Mouse (Mus musculus) erythroblast, embryonic 14.5 days (primary cell): ENCODE measurements around the gene Vps52. TPM values are rescaled to one million over a fixed set of nuclear protein-coding genes. Genes with fewer than 3 reads are reported as not detected.
"Not testable (repeated sequence)": the region's sequence is repeated elsewhere in the genome, so short reads cannot be mapped to it uniquely, and the experiment has no call there.

Experiments
- H3K27me3 ChIP-seq: 2 replicates; pipeline ENCODE4 v1.6.1; 2012; ENCODE audit warnings: inconsistent platforms; ENCODE audit not compliant: control insufficient read depth
- H3K36me3 ChIP-seq: 2 replicates; pipeline ENCODE4 v1.6.1; 2012; ENCODE audit warnings: mild to moderate bottlenecking, inconsistent platforms; ENCODE audit not compliant: control insufficient read depth
- H3K4me1 ChIP-seq: 2 replicates; pipeline ENCODE4 v1.6.1; 2012; ENCODE audit warnings: inconsistent platforms; ENCODE audit not compliant: control insufficient read depth
- H3K4me3 ChIP-seq: replicated peaks from 2 replicates; pipeline ENCODE3; 2012; ENCODE audit warnings: moderate library complexity, mild to moderate bottlenecking, inconsistent platforms
- H3K9me3 ChIP-seq: 2 replicates; pipeline ENCODE4 v1.6.1; 2012; ENCODE audit warnings: low read length, inconsistent platforms, mixed read lengths; ENCODE audit not compliant: control insufficient read depth
- GATA1 ChIP-seq: IDR thresholded peaks from 2 replicates; pipeline ENCODE4 v1.6.1; 2012; ENCODE audit warnings: low read length, inconsistent platforms, mixed read lengths
- TAL1 ChIP-seq: IDR thresholded peaks from 3 replicates; pipeline ENCODE4 v1.6.1; 2012; ENCODE audit warnings: low read length, inconsistent platforms, mixed read lengths
- polyA plus RNA-seq: library from polyadenylated mRNA; stranded (reverse); fragments of >175 nt; gene quantifications from 2 replicates; pipeline ENCODE4 v1.2.3, GENCODE M21; 2012

The Vps52 gene
- polyA plus RNA-seq, 1 experiment = 10.1 TPM

- Histone ChIP-seq H3K4me3 (peak within 1 kb of the TSS; percentile 74), H3K9me3 (no peaks in the 10 kb centered on the region), H3K4me1 (peaks cover 67% of the 10 kb centered on the region), H3K27me3 (no peaks in the 10 kb centered on the region), H3K36me3 (peaks cover 78% of the 10 kb centered on the region)
- TF ChIP-seq TAL1 = no peak
- TF ChIP-seq GATA1 = no peak
Measured at GRCm38 (mm10) chr17:33951021-33951946, 4.3 kb upstream of the Vps52 start, which contains the start of gene B3galt4. TSS of gene B3galt4 (minus strand) at chr17:33951488.

GRCm38 (mm10) chr17:33952015-33952414 lies 3.6 kb upstream of the Vps52 start:
- peak overlapping the region; percentile 74 for H3K4me3 ChIP-seq
- not testable (repeated sequence) for H3K9me3 ChIP-seq, H3K27me3 ChIP-seq
- H3K36me3 ChIP-seq = peaks cover 73% of the 10 kb centered on the region
- H3K4me1 ChIP-seq = peaks cover 73% of the 10 kb centered on the region

- H3K4me1 ChIP-seq = peaks cover 78% of the 10 kb centered on the region
- no peaks in the 10 kb centered on the region for H3K27me3 ChIP-seq
- TF ChIP-seq TAL1 (no peak), GATA1 (no peak)
- H3K4me3 ChIP-seq = peak overlapping the region; percentile 91
- H3K9me3 ChIP-seq = no peaks in the 10 kb centered on the region
- peaks cover 74% of the 10 kb centered on the region for H3K36me3 ChIP-seq
Measured at GRCm38 (mm10) chr17:33952879-33953278, 2.7 kb upstream of the Vps52 start.

GRCm38 (mm10) chr17:33953310-33953709 lies 2.3 kb upstream of the Vps52 start:
- Histone ChIP-seq H3K27me3 (no peaks in the 10 kb centered on the region), H3K4me1 (peaks cover 79% of the 10 kb centered on the region), H3K9me3 (no peaks in the 10 kb centered on the region), H3K4me3 (peak overlapping the region; percentile 91), H3K36me3 (peaks cover 74% of the 10 kb centered on the region)
- no peak for TF ChIP-seq GATA1
- no peak for TF ChIP-seq TAL1

- no peaks in the 10 kb centered on the region for H3K27me3 ChIP-seq
- peak overlapping the region; percentile 91 for H3K4me3 ChIP-seq
- no peak for TF ChIP-seq TAL1
- TF ChIP-seq GATA1 = no peak
- peaks cover 74% of the 10 kb centered on the region for H3K36me3 ChIP-seq
- H3K9me3 ChIP-seq = no peaks in the 10 kb centered on the region
- H3K4me1 ChIP-seq = peaks cover 74% of the 10 kb centered on the region
Measured at GRCm38 (mm10) chr17:33953961-33954565, 1.5 kb upstream of the Vps52 start.

GRCm38 (mm10) chr17:33954646-33955554 lies 712 bp upstream of the Vps52 start:
- peaks cover 74% of the 10 kb centered on the region for H3K36me3 ChIP-seq

GRCm38 (mm10) chr17:33956336-33956735 lies 724 bp downstream of the Vps52 start:
- no peaks in the 10 kb centered on the region for H3K27me3 ChIP-seq
- H3K4me1 ChIP-seq = peaks cover 58% of the 10 kb centered on the region
- H3K36me3 ChIP-seq = peaks cover 72% of the 10 kb centered on the region
- TF ChIP-seq TAL1 (no peak), GATA1 (no peak)
- H3K9me3 ChIP-seq = no peaks in the 10 kb centered on the region
- peak overlapping the region; percentile 91 for H3K4me3 ChIP-seq

More at GRCm38 (mm10) chr17:33954646-33955554, 712 bp upstream of the Vps52 start:
- Histone ChIP-seq H3K27me3 (no peaks in the 10 kb centered on the region), H3K9me3 (no peaks in the 10 kb centered on the region), H3K4me3 (peak overlapping the region; percentile 91), H3K4me1 (peaks cover 73% of the 10 kb centered on the region)
- TF ChIP-seq GATA1 (no peak), TAL1 (no peak)

- H3K9me3 ChIP-seq = no peaks in the 10 kb centered on the region
- H3K27me3 ChIP-seq = no peaks in the 10 kb centered on the region
- no peak overlapping the region for H3K4me3 ChIP-seq
- H3K36me3 ChIP-seq = peaks cover 68% of the 10 kb centered on the region
- H3K4me1 ChIP-seq = peaks cover 47% of the 10 kb centered on the region
- no peak for TF ChIP-seq TAL1
- no peak for TF ChIP-seq GATA1
Measured at GRCm38 (mm10) chr17:33957493-33957892, 1.9 kb downstream of the Vps52 start.
